Mouse (Mus musculus) lung, embryonic 16.5 days (tissue): ENCODE results near the gene Vps45. TPM values are rescaled to one million over a fixed set of nuclear protein-coding genes. Genes with fewer than 3 reads are reported as not detected.
"Not testable (repeated sequence)": the region's sequence is repeated elsewhere in the genome, so short reads cannot be mapped to it uniquely, and the experiment has no call there.

Experiments
- ATAC-seq: fragments of 200-750 bp; cut with Nextera tagmentation; 2 replicates; pipeline ENCODE4 v1.8.0; 2017; ENCODE audit warnings: low read depth, mild to moderate bottlenecking, moderate library complexity
- H3K27ac ChIP-seq: fragments of 300-500 bp; sonication (generic); 2 replicates; pipeline ENCODE4 v1.5.1; 2014; ENCODE audit warnings: mild to moderate bottlenecking, control low read depth, low read length
- H3K27me3 ChIP-seq: fragments of 300-500 bp; sonication (generic); 2 replicates; pipeline ENCODE4 v1.6.1; 2014; ENCODE audit warnings: low read depth, low read length, mixed read lengths; ENCODE audit not compliant: control insufficient read depth, insufficient read depth
- H3K36me3 ChIP-seq: fragments of 300-500 bp; sonication (generic); 2 replicates; pipeline ENCODE4 v1.6.1; 2014; ENCODE audit warnings: low read length; ENCODE audit not compliant: control insufficient read depth, insufficient read depth
- H3K4me1 ChIP-seq: fragments of 300-500 bp; sonication (generic); replicated peaks from 2 replicates; pipeline ENCODE4 v1.6.1; 2014; ENCODE audit warnings: low read length, mixed read lengths; ENCODE audit not compliant: control insufficient read depth, insufficient read depth
- H3K4me2 ChIP-seq: fragments of 300-500 bp; sonication (generic); 2 replicates; pipeline ENCODE4 v1.6.1; 2014; ENCODE audit warnings: low read depth, low read length, control low read depth
- H3K4me3 ChIP-seq: fragments of 300-500 bp; sonication (generic); 2 replicates; pipeline ENCODE4 v1.5.1; 2014; ENCODE audit warnings: mild to moderate bottlenecking, low read length, control low read depth
- H3K9ac ChIP-seq: fragments of 300-500 bp; sonication (generic); 2 replicates; pipeline ENCODE4 v1.6.1; 2014; ENCODE audit warnings: low read length, control low read depth
- H3K9me3 ChIP-seq: fragments of 300-500 bp; sonication (generic); 2 replicates; pipeline ENCODE4 v1.6.1; 2016; ENCODE audit warnings: low read length; ENCODE audit not compliant: control insufficient read depth
- WGBS: fragments of 180-500 bp; shearing (Covaris S2); extraction: QIAGEN DNeasy Blood & Tissue Kit; methylation state at CpG from one replicate; pipeline ENCODE4 v1.1.7; 2014; 5-methylcytosine and 5-hydroxymethylcytosine counted together
- polyA plus RNA-seq: library from polyadenylated mRNA; unstranded; fragments of >200 nt; fragmentation: Nextera tagmentation; extraction: Ambion mirVana; gene quantifications from 2 replicates; pipeline ENCODE4 v1.2.1, GENCODE M21; 2015

The Vps45 gene
- polyA plus RNA-seq, 1 experiment from 2014 or later: 39.8 TPM

DNA sequence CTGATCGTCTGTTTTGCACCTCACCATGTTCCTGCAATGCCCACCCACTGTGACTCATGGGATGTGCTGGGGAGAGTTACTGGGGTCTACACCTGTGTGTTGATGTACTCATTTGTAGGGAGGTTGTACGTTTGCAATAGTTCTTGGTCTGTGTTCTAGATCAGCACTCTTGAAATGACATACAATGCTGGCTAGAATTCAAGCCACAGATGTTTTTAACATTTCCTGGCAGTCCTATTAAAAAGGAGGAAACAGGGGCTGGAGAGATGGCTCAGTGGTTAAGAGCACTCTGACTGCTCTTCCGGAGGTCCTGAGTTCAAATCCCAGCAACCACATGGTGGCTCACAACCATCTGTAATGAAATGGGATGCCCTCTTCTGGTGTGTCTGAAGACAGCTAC lies 104.7 kb downstream of the Vps45 start:
- peaks cover 7% of the 10 kb centered on the region for H3K4me1 ChIP-seq
- no peaks in the 10 kb centered on the region for H3K9me3 ChIP-seq
- no peak for ATAC-seq
- H3K27ac ChIP-seq: no peak overlapping the region
- 73% methylated on average over 3 of the region's 3 CpGs for WGBS
- no peaks in the 10 kb centered on the region for H3K27me3 ChIP-seq
- no peaks in the 10 kb centered on the region for H3K36me3 ChIP-seq
- H3K4me3 ChIP-seq: no peak overlapping the region
- H3K4me2 ChIP-seq: no peak overlapping the region
- no peak overlapping the region for H3K9ac ChIP-seq

DNA sequence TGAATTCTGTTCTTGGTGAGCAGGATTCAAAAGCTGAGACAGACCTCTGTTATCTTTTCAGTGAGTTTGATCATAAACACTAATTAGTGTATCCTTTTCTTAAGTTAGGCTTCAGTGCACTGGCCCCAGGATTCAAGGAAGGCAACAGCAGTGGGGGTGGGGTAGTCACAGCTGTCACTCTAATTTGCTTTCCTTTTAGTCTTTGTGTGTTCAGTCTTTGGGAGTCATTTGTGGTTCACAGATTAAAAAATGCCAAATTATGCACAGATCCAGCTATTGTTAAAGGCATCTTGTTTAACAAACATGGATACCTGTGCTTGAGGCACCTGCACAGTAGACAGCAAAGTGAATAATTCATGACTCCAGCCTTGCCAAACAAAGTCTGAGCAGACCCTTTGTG lies 105.2 kb downstream of the Vps45 start:
- Histone ChIP-seq H3K4me1 (peaks cover 5% of the 10 kb centered on the region), H3K4me3 (no peak overlapping the region), H3K27me3 (no peaks in the 10 kb centered on the region), H3K27ac (no peak overlapping the region), H3K36me3 (0 out of 2 replicates have a peak, but pooled peaks cover 2% of the 10 kb centered on the region), H3K9me3 (no peaks in the 10 kb centered on the region), H3K9ac (no peak overlapping the region), H3K4me2 (no peak overlapping the region)
- ATAC-seq: no peak

DNA sequence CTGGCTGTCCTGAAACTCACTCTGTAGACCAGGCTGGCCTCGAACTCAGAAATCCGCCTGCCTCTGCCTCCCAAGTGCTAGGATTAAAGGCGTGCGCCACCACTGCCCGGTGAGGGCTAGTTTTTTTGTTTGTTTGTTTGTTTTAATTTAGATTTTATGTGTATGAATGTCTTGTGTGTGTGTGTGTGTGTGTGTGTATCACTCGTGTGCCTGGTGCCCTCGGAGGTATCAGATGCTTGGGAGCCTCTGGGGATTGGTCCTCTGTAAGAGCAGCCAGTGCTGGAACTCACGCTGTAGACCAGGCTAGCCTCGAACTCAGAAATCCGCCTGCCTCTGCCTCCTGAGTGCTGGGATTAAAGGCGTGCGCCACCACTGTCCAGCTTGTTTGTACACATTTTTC lies 106.7 kb downstream of the Vps45 start:
- H3K4me1 ChIP-seq, H3K9me3 ChIP-seq, H3K36me3 ChIP-seq, H3K27me3 ChIP-seq, ATAC-seq: not testable (repeated sequence)
- peak overlapping the region; percentile 59 for H3K4me3 ChIP-seq
- 67% methylated on average over 12 of the region's 12 CpGs for WGBS
- peak overlapping the region; percentile 77 for H3K9ac ChIP-seq
- peak overlapping the region; percentile 95 for H3K27ac ChIP-seq
- H3K4me2 ChIP-seq: peak overlapping the region; percentile 66

DNA sequence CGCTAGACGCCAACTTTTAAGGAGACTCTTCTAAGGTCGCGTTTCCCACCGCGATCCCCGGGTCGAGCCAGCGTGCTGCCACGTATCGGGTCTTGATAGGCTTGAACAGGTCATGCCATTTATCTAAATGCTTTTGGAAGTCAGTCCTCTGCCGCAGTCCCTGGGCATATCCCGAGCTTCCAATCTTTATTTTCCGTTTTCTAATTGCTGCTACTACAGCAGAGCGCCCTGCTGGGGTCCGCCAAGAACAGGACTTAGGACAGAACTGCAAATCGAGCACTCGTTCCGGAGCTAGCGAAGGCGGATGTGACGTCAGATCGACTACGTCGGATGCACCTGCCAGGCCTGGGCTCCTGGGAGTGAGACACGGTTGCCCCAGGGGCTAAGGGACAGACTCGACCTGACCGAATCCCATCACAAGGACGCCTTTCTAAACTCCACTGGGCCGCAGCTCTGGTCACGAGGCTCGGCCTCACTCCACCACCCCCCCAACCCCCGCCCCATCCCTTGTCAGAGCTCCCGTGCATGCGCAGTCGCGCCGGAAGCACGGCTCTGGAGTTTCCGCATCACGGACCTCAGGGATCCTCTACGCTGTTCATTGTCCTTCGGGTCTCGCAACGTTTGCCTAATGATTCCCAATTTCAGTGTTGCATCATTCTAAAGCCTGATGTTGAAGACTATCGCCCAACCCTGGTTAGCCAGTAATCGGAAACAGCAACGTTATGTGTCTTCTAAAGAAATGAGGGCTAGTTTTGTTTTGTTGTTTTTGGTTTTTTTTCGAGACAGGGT lies 107.3 kb downstream of the Vps45 start:
- 2% methylated on average over 44 of the region's 49 CpGs for WGBS
- Histone ChIP-seq H3K36me3 (peaks cover 6% of the 10 kb centered on the region), H3K27ac (peak overlapping the region; percentile 95), H3K4me1 (no peaks in the 10 kb centered on the region), H3K4me3 (peak overlapping the region; percentile 59), H3K9me3 (no peaks in the 10 kb centered on the region), H3K27me3 (no peaks in the 10 kb centered on the region), H3K4me2 (peak overlapping the region; percentile 66), H3K9ac (peak overlapping the region; percentile 77)
- ATAC-seq: peak; percentile 95

Other genes with a start within 250 kb of the Vps45 start
- gene Rprd2, start 239.6 kb downstream of the Vps45 start, polyA plus RNA-seq: 21.4 and 22.1 TPM in 2 replicates
- gene Prpf3, start 202.6 kb downstream of the Vps45 start, polyA plus RNA-seq: 43.5 and 48.0 TPM in 2 replicates
- 326 and 362 TPM in 2 replicates for gene Mrps21, start 186.9 kb downstream of the Vps45 start, polyA plus RNA-seq
- gene Ciart, start 176.2 kb downstream of the Vps45 start, polyA plus RNA-seq: 5.1 and 5.6 TPM in 2 replicates
- gene BC028528, start 166.5 kb downstream of the Vps45 start, polyA plus RNA-seq: 81.5 and 85.5 TPM in 2 replicates
- gene Aph1a, start 164.5 kb downstream of the Vps45 start, polyA plus RNA-seq: 39.1 and 39.4 TPM in 2 replicates
- gene Car14, start 153.8 kb downstream of the Vps45 start, polyA plus RNA-seq: 9.2 and 13.0 TPM in 2 replicates
- 193 and 230 TPM in 2 replicates for gene Anp32e, start 129.2 kb downstream of the Vps45 start, polyA plus RNA-seq
- 24.0 and 25.3 TPM in 2 replicates for gene Plekho1, start 62.5 kb downstream of the Vps45 start, polyA plus RNA-seq
- gene Otud7b, start 46.1 kb upstream of the Vps45 start, polyA plus RNA-seq: 18.8 and 22.9 TPM in 2 replicates
- 13.0 and 14.0 TPM in 2 replicates for gene Mtmr11, start 103.5 kb upstream of the Vps45 start, polyA plus RNA-seq
- 143 and 167 TPM in 2 replicates for gene Sf3b4, start 113.9 kb upstream of the Vps45 start, polyA plus RNA-seq
- gene Sv2a, start 122.7 kb upstream of the Vps45 start, polyA plus RNA-seq: 2.3 and 2.6 TPM in 2 replicates
- 51.4 and 51.6 TPM in 2 replicates for gene Bola1, start 161.2 kb upstream of the Vps45 start, polyA plus RNA-seq
- 1.3 and 1.9 TPM in 2 replicates for gene Hist2h2ab, start 161.4 kb upstream of the Vps45 start, polyA plus RNA-seq
- gene Hist2h2ac, start 162.4 kb upstream of the Vps45 start, polyA plus RNA-seq: 8.9 and 9.0 TPM in 2 replicates
- gene Hist2h2be, start 162.7 kb upstream of the Vps45 start, polyA plus RNA-seq: 7.5 and 8.8 TPM in 2 replicates
- 3.6 and 4.7 TPM in 2 replicates for gene Hist2h3c2, start 180.7 kb upstream of the Vps45 start, polyA plus RNA-seq
- 37.6 and 61.6 TPM in 2 replicates for gene Hist2h2aa2, start 181.8 kb upstream of the Vps45 start, polyA plus RNA-seq
- gene Hist2h2aa1, start 187.0 kb upstream of the Vps45 start, polyA plus RNA-seq: 16.9 and 21.5 TPM in 2 replicates
- 1.0 and 2.3 TPM in 2 replicates for gene Hist2h3c1, start 188.2 kb upstream of the Vps45 start, polyA plus RNA-seq
- gene Hist2h4, start 204.8 kb upstream of the Vps45 start, polyA plus RNA-seq: 9.8 and 12.3 TPM in 2 replicates
- gene Hist2h3b, start 210.2 kb upstream of the Vps45 start, polyA plus RNA-seq: 55.7 and 61.1 TPM in 2 replicates
- 13.0 and 14.5 TPM in 2 replicates for gene Hist2h2bb, start 211.3 kb upstream of the Vps45 start, polyA plus RNA-seq
- 2.3 and 2.7 TPM in 2 replicates for gene Fcgr1, start 235.5 kb upstream of the Vps45 start, polyA plus RNA-seq